In the genomic region with DNA sequence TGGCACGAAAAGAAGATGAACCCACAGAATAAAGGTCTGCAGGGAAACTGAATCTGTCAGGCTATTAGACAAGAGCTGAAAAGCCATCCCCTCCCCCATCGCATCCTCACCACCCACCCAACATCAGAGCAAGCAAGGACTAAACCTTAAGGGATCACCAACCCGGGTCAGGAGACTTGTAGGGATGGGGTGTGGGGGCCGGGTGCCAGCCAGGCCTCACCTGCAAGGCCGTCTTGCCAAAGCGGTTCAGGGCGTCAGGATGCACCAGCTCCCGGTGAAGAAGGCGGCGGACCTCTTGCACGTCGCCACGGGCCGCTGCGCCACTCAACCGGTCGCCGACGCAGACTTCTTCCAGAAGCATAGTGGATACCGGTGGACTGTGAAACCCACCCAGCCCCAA, we compare ENCODE assay signal across 8 mouse cellular contexts. TPM values are rescaled to one million over a fixed set of nuclear protein-coding genes. Genes with fewer than 3 reads are reported as not detected.
DNase-seq lines count a peak whose midpoint lies in the region; ATAC-seq and TF ChIP-seq lines count a peak whose summit lies in the region.

No protein-coding gene starts in this region.

- H3K79me2 ChIP-seq in C2C12 (ENCODE audit: control insufficient read depth, insufficient read depth), result peaks cover 42% of the 10 kb centered on the region

- H3K4me3 ChIP-seq in heart, postnatal 0 days (ENCODE audit: low read depth, low read length), result peak overlapping the region; percentile 79
- peak overlapping the region; percentile 60 for H3K4me3 ChIP-seq in C2C12 (ENCODE audit: insufficient read depth, poor library complexity, severe bottlenecking)
- H3K4me3 ChIP-seq in brown adipose tissue, adult 24 weeks (ENCODE audit: insufficient read depth, low read depth, low read length), result peak overlapping the region; percentile 73
- peak overlapping the region; percentile 81 for H3K4me3 ChIP-seq in hindbrain, embryonic 12.5 days
- H3K4me3 ChIP-seq in midbrain, embryonic 12.5 days, result peak overlapping the region; percentile 75

- H3ac ChIP-seq in C2C12 (ENCODE audit: control insufficient read depth, insufficient read length, low read depth), result peak overlapping the region; percentile 86

- H3K27me3 ChIP-seq in heart, postnatal 0 days (ENCODE audit: control insufficient read depth, insufficient read depth, low read length), result no peaks in the 10 kb centered on the region
- no peaks in the 10 kb centered on the region for H3K27me3 ChIP-seq in C2C12 (ENCODE audit: control insufficient read depth, insufficient read depth, insufficient read length)
- no peaks in the 10 kb centered on the region for H3K27me3 ChIP-seq in hindbrain, embryonic 12.5 days
- H3K27me3 ChIP-seq in midbrain, embryonic 12.5 days, result no peaks in the 10 kb centered on the region

- peaks cover 31% of the 10 kb centered on the region for H3K79me3 ChIP-seq in C2C12 (ENCODE audit: low read depth)

- H3K9me3 ChIP-seq in heart, postnatal 0 days (replicated peaks; ENCODE audit: control insufficient read depth, low read length), result no peaks in the 10 kb centered on the region
- H3K9me3 ChIP-seq in hindbrain, embryonic 12.5 days (replicated peaks), result no peaks in the 10 kb centered on the region
- H3K9me3 ChIP-seq in midbrain, embryonic 12.5 days, result no peaks in the 10 kb centered on the region

- TF ChIP-seq EP300 in heart, postnatal 0 days (IDR thresholded peaks at IDR 0.05; ENCODE audit: low read depth), result no peak

- no peak for TF ChIP-seq CTCF in heart, postnatal 0 days (IDR thresholded peaks at IDR 0.05; ENCODE audit: low read depth)
- TF ChIP-seq CTCF in C2C12 (IDR thresholded peaks at IDR 0.05; ENCODE audit: control insufficient read depth, insufficient read depth, insufficient read length), result no peak

- DNase-seq in heart, postnatal 0 days (ENCODE audit: low spot score), result no peak
- DNase-seq in heart, adult 9 months (ENCODE audit: low spot score in 2 of 2), result no peak
- no peak for DNase-seq in embryo, embryonic 11 days
- no peak for DNase-seq in natural killer cell, adult 2 months (ENCODE audit: low spot score in 2 of 2)

- no peak for ATAC-seq in heart, postnatal 0 days (ENCODE audit: insufficient read depth, low read depth)
- no peak for ATAC-seq in hindbrain, embryonic 12.5 days (ENCODE audit: low FRiP score)
- ATAC-seq in midbrain, embryonic 12.5 days (ENCODE audit: low FRiP score, low read depth), result no peak

- peak overlapping the region; percentile 97 for H3K4me2 ChIP-seq in heart, postnatal 0 days (ENCODE audit: low read depth, low read length)
- peak overlapping the region; percentile 71 for H3K4me2 ChIP-seq in hindbrain, embryonic 12.5 days (replicated peaks)
- H3K4me2 ChIP-seq in midbrain, embryonic 12.5 days (replicated peaks), result peak overlapping the region; percentile 70

- peak overlapping the region; percentile 64 for H3K9ac ChIP-seq in heart, postnatal 0 days (replicated peaks; ENCODE audit: low read depth, low read length)
- peak overlapping the region; percentile 84 for H3K9ac ChIP-seq in hindbrain, embryonic 12.5 days
- H3K9ac ChIP-seq in midbrain, embryonic 12.5 days (replicated peaks), result peak overlapping the region; percentile 81

- H3K27ac ChIP-seq in heart, postnatal 0 days (ENCODE audit: low read depth), result peak overlapping the region; percentile 90
- peak overlapping the region; percentile 21; the same call in 1 of the 2 replicates for H3K27ac ChIP-seq in brown adipose tissue, adult 24 weeks (replicated peaks; ENCODE audit: low read depth, low read length)
- H3K27ac ChIP-seq in hindbrain, embryonic 12.5 days, result peak overlapping the region; percentile 89
- H3K27ac ChIP-seq in midbrain, embryonic 12.5 days (replicated peaks), result peak overlapping the region; percentile 86

- H3K4me1 ChIP-seq in heart, postnatal 0 days (ENCODE audit: control insufficient read depth, insufficient read depth), result peaks cover 27% of the 10 kb centered on the region
- peaks cover 12% of the 10 kb centered on the region for H3K4me1 ChIP-seq in brown adipose tissue, adult 24 weeks (ENCODE audit: control insufficient read depth, insufficient read depth, insufficient read length, low read length)
- H3K4me1 ChIP-seq in hindbrain, embryonic 12.5 days, result peaks cover 32% of the 10 kb centered on the region
- H3K4me1 ChIP-seq in midbrain, embryonic 12.5 days, result peaks cover 34% of the 10 kb centered on the region

- WGBS in heart, postnatal 0 days, result under 1% methylated on average over 20 of the region's 20 CpGs
- under 1% methylated on average over 20 of the region's 20 CpGs for WGBS in hindbrain, embryonic 12.5 days
- WGBS in midbrain, embryonic 12.5 days, result under 1% methylated on average over 20 of the region's 20 CpGs

- H3K36me3 ChIP-seq in heart, postnatal 0 days (replicated peaks; ENCODE audit: control insufficient read depth, insufficient read depth, low read length), result 0 out of 2 replicates have a peak, but pooled peaks cover 3% of the 10 kb centered on the region
- H3K36me3 ChIP-seq in C2C12 (ENCODE audit: control insufficient read depth, insufficient read depth), result no peaks in the 10 kb centered on the region
- no peaks in the 10 kb centered on the region for H3K36me3 ChIP-seq in hindbrain, embryonic 12.5 days
- H3K36me3 ChIP-seq in midbrain, embryonic 12.5 days, result no peaks in the 10 kb centered on the region

TF ChIP-seq in C2C12, 6 proteins besides CTCF, POLR2A, EP300 and RAD21:
- no peak for TF ChIP-seq MYOD1 (IDR thresholded peaks at IDR 0.05; ENCODE audit: control insufficient read depth, insufficient read length, low read depth)
- TF ChIP-seq FOSL1 (IDR thresholded peaks at IDR 0.05; ENCODE audit: insufficient read depth, low read length, poor library complexity, severe bottlenecking), result no peak
- TF ChIP-seq MAX (IDR thresholded peaks at IDR 0.05), result no peak

RNA-seq across cellular contexts. Expression of a gene that starts 0.6 kb away (rescaled TPM):
- total RNA-seq in heart, postnatal 0 days (2014; rRNA removed; ENCODE audit: low replicate concordance), result 67.4 and 103 TPM in 2 replicates
- polyA plus RNA-seq in heart, postnatal 0 days (2015; fragmentation: Nextera tagmentation; extraction: Ambion mirVana), result 65.8 and 67.5 TPM in 2 replicates
- polyA plus RNA-seq in C2C12 (2012; fragmentation: generic; extraction: Trizol), result 49.4 TPM
- 11.1 and 13.5 TPM in 2 replicates for polyA plus RNA-seq in brown adipose tissue, adult 24 weeks (2012; ENCODE audit: insufficient read depth, insufficient read length, missing spikeins)
- polyA plus RNA-seq in hindbrain, embryonic 12.5 days (2016; fragmentation: Nextera tagmentation; extraction: Ambion mirVana), result 72.0 and 72.7 TPM in 2 replicates
- polyA plus RNA-seq in midbrain, embryonic 12.5 days (2016; fragmentation: Nextera tagmentation; extraction: Ambion mirVana), result 63.6 and 72.1 TPM in 2 replicates

RNA-seq across cellular contexts. Expression of a gene that starts 2.8 kb away (rescaled TPM):
- 7.0 and 16.3 TPM in 2 replicates for total RNA-seq in heart, postnatal 0 days (2014; rRNA removed; ENCODE audit: low replicate concordance)
- 5.9 and 9.1 TPM in 2 replicates for polyA plus RNA-seq in heart, postnatal 0 days (2015; fragmentation: Nextera tagmentation; extraction: Ambion mirVana)
- polyA plus RNA-seq in C2C12 (2012; fragmentation: generic; extraction: Trizol), result 29.3 TPM
- polyA plus RNA-seq in brown adipose tissue, adult 24 weeks (2012; ENCODE audit: insufficient read depth, insufficient read length, missing spikeins), result 10.9 and 16.2 TPM in 2 replicates
- polyA plus RNA-seq in hindbrain, embryonic 12.5 days (2016; fragmentation: Nextera tagmentation; extraction: Ambion mirVana), result 18.1 and 23.6 TPM in 2 replicates
- 18.4 and 21.1 TPM in 2 replicates for polyA plus RNA-seq in midbrain, embryonic 12.5 days (2016; fragmentation: Nextera tagmentation; extraction: Ambion mirVana)

RNA-seq across cellular contexts. Expression of a gene that starts 21.5 kb away (rescaled TPM):
- 0.46 and 0.57 TPM in 2 replicates for total RNA-seq in heart, postnatal 0 days (2014; rRNA removed; ENCODE audit: low replicate concordance)
- 0.15 TPM in 1 of 2 replicates, not detected in the other for polyA plus RNA-seq in heart, postnatal 0 days (2015; fragmentation: Nextera tagmentation; extraction: Ambion mirVana)
- not detected for polyA plus RNA-seq in C2C12 (2012; fragmentation: generic; extraction: Trizol)
- not detected in 2 replicates for polyA plus RNA-seq in brown adipose tissue, adult 24 weeks (2012; ENCODE audit: insufficient read depth, insufficient read length, missing spikeins)
- 3.2 and 7.6 TPM in 2 replicates for polyA plus RNA-seq in hindbrain, embryonic 12.5 days (2016; fragmentation: Nextera tagmentation; extraction: Ambion mirVana)
- 0.39 and 0.78 TPM in 2 replicates for polyA plus RNA-seq in midbrain, embryonic 12.5 days (2016; fragmentation: Nextera tagmentation; extraction: Ambion mirVana)

RNA-seq across cellular contexts. Expression of a gene that starts 25.5 kb away (rescaled TPM):
- total RNA-seq in heart, postnatal 0 days (2014; rRNA removed; ENCODE audit: low replicate concordance), result 41.2 and 67.4 TPM in 2 replicates
- polyA plus RNA-seq in heart, postnatal 0 days (2015; fragmentation: Nextera tagmentation; extraction: Ambion mirVana), result 53.6 and 56.1 TPM in 2 replicates
- polyA plus RNA-seq in C2C12 (2012; fragmentation: generic; extraction: Trizol), result 33.7 TPM
- polyA plus RNA-seq in brown adipose tissue, adult 24 weeks (2012; ENCODE audit: insufficient read depth, insufficient read length, missing spikeins), result 23.5 and 23.7 TPM in 2 replicates
- polyA plus RNA-seq in hindbrain, embryonic 12.5 days (2016; fragmentation: Nextera tagmentation; extraction: Ambion mirVana), result 43.4 and 46.8 TPM in 2 replicates
- 50.3 and 52.3 TPM in 2 replicates for polyA plus RNA-seq in midbrain, embryonic 12.5 days (2016; fragmentation: Nextera tagmentation; extraction: Ambion mirVana)

RNA-seq across cellular contexts. Expression of a gene that starts 29.9 kb away (rescaled TPM):
- total RNA-seq in heart, postnatal 0 days (2014; rRNA removed; ENCODE audit: low replicate concordance), result 44.0 and 84.8 TPM in 2 replicates
- 45.0 and 46.5 TPM in 2 replicates for polyA plus RNA-seq in heart, postnatal 0 days (2015; fragmentation: Nextera tagmentation; extraction: Ambion mirVana)
- 221 TPM for polyA plus RNA-seq in C2C12 (2012; fragmentation: generic; extraction: Trizol)
- polyA plus RNA-seq in brown adipose tissue, adult 24 weeks (2012; ENCODE audit: insufficient read depth, insufficient read length, missing spikeins), result 9.0 and 9.6 TPM in 2 replicates
- 86.8 and 93.2 TPM in 2 replicates for polyA plus RNA-seq in hindbrain, embryonic 12.5 days (2016; fragmentation: Nextera tagmentation; extraction: Ambion mirVana)
- 71.3 and 74.1 TPM in 2 replicates for polyA plus RNA-seq in midbrain, embryonic 12.5 days (2016; fragmentation: Nextera tagmentation; extraction: Ambion mirVana)

Comparison
In these comparisons a context has a peak if more than half of its experiments do, and no peak if none do; other contexts are left out.
1. H3K27ac ChIP-seq: peak in every context shown above with its lines; median percentile 90 in heart, postnatal 0 days; 89 in hindbrain, embryonic 12.5 days; 86 in midbrain, embryonic 12.5 days; 21 in brown adipose tissue, adult 24 weeks.